Mouse (Mus musculus) hindbrain, embryonic 11.5 days (tissue): ENCODE measurements around the gene Cir1. TPM values are rescaled to one million over a fixed set of nuclear protein-coding genes. Genes with fewer than 3 reads are reported as not detected.

Experiments
- ATAC-seq: fragments of 200-750 bp; cut with Nextera tagmentation; 2 replicates; pipeline ENCODE4 v1.8.0; 2017; ENCODE audit warnings: mild to moderate bottlenecking, moderate TSS enrichment, moderate library complexity; ENCODE audit not compliant: low FRiP score
- DNase-seq: peaks from one replicate; pipeline ENCODE4 v3.0.0-alpha.2; 2015; ENCODE audit warnings: low spot score
- H3K27ac ChIP-seq: fragments of 300-500 bp; sonication (generic); 2 replicates; pipeline ENCODE4 v1.5.1; 2014; ENCODE audit warnings: mild to moderate bottlenecking, low read depth, low read length
- H3K27me3 ChIP-seq: fragments of 300-500 bp; sonication (generic); 2 replicates; pipeline ENCODE4 v1.6.1; 2014; ENCODE audit warnings: mild to moderate bottlenecking, low read length, moderate library complexity, mixed read lengths; ENCODE audit not compliant: control insufficient read depth, insufficient read depth
- H3K36me3 ChIP-seq: fragments of 300-500 bp; sonication (generic); 2 replicates; pipeline ENCODE4 v1.6.1; 2014; ENCODE audit warnings: mild to moderate bottlenecking, low read length, moderate library complexity, mixed read lengths; ENCODE audit not compliant: control insufficient read depth, insufficient read depth
- H3K4me1 ChIP-seq: fragments of 300-500 bp; sonication (generic); replicated peaks from 2 replicates; pipeline ENCODE4 v1.6.1; 2014; ENCODE audit warnings: low read length, mixed read lengths; ENCODE audit not compliant: control insufficient read depth, insufficient read depth
- H3K4me2 ChIP-seq: fragments of 300-500 bp; sonication (generic); replicated peaks from 2 replicates; pipeline ENCODE4 v1.6.1; 2014; ENCODE audit warnings: mild to moderate bottlenecking, low read depth, low read length
- H3K4me3 ChIP-seq: fragments of 300-500 bp; sonication (generic); 2 replicates; pipeline ENCODE4 v1.5.1; 2014; ENCODE audit warnings: low read depth, low read length
- H3K9ac ChIP-seq: fragments of 300-500 bp; sonication (generic); 2 replicates; pipeline ENCODE4 v1.6.1; 2014; ENCODE audit warnings: low read depth, low read length
- H3K9me3 ChIP-seq: fragments of 300-500 bp; sonication (generic); 2 replicates; pipeline ENCODE4 v1.6.1; 2016; ENCODE audit warnings: low read length; ENCODE audit not compliant: control insufficient read depth
- WGBS: fragments of 180-500 bp; shearing (Covaris S2); extraction: QIAGEN DNeasy Blood & Tissue Kit; methylation state at CpG from one replicate; pipeline ENCODE4 v1.1.7; 2014; 5-methylcytosine and 5-hydroxymethylcytosine counted together
- polyA plus RNA-seq: library from polyadenylated mRNA; unstranded; fragments of >200 nt; fragmentation: Nextera tagmentation; extraction: Ambion mirVana; gene quantifications from 2 replicates; pipeline ENCODE4 v1.2.1, GENCODE M21; 2014

The Cir1 gene
- polyA plus RNA-seq, 1 experiment from 2014 or later: 23.8 TPM

DNA sequence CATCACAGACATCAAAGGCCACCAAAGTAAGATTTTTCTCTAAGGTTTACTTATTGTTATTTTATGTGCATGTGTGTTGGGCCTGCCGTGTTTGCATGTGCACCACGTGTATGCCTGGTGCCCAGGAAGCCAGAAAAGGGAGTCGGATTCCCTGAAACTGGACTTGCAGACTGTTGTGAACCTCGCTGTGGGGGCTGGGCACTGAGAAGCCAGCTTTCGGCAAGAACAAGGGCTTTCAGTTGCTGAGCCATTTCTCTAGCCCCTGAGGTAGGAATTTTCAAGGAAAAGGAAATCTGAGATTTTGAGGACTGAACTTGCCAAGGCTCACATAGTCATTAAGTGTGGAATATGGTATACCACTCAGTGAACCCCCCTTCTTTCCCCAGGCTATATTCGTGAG is 34.6 kb upstream of the Cir1 start:
- Histone ChIP-seq H3K4me2 (no peak overlapping the region), H3K9ac (no peak overlapping the region), H3K9me3 (no peaks in the 10 kb centered on the region), H3K27me3 (no peaks in the 10 kb centered on the region), H3K4me3 (no peak overlapping the region), H3K4me1 (no peaks in the 10 kb centered on the region), H3K27ac (no peak overlapping the region), H3K36me3 (no peaks in the 10 kb centered on the region)
- WGBS: 68% methylated on average over 6 of the region's 6 CpGs
- DNase-seq (peak; percentile 6), ATAC-seq (no peak)

DNA sequence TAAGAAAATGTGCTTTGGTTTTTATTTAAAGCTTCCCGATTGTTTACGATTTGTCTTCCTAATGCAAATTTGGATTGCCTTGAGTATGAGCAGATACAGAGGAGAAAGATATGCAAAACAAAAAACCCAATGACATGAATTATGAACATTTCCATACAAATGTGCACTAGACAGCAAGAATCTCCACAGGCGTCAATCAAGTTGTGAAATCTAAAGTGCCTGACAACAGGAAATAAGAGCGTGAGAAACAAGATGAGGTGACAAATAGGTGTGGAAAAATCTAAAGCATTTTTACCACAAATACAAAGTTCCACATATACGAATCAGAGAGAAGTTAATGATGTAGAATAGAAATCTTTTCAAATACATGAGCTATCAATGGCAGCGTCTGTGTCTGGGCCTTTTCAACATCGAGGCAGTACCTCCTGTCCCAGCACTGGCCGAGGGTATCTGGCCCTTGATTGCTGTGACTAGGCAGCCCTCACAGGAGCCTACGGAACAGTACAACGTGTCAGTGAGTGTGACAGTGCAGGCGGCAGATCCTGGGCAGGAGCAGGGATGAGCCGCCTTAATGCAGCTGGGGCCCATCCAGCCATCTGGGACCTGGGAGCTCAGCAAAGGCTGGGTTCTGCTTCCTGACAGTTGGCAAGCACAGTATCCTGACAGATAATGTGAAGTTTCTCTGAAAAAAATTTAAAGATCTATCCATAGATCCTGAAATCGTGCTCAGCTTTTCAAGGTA is 34.0 kb upstream of the Cir1 start:
- WGBS: 68% methylated on average over 13 of the region's 13 CpGs
- DNase-seq: peak; percentile 15

DNA sequence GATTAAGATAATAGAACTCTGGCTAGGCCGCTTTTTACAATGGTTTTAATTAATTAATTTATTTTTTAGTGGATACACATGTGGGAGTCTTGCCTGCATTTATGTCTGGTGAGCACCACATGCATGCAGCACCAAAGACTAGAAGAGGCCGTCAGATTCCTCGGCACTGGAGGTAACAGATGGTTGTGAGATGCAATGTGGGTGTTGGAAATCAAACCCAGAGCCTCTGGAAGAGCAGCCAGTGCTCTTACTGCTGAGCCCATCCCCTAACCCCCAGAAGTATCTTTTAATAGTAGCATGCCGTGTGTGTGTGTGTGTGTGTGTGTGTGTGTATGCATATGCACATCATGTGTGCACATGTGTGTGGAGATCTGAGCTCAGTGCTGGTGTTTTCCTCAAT is 32.7 kb upstream of the Cir1 start:
- H3K36me3 ChIP-seq: no peaks in the 10 kb centered on the region
- H3K4me1 ChIP-seq: no peaks in the 10 kb centered on the region
- H3K27me3 ChIP-seq: no peaks in the 10 kb centered on the region
- DNase-seq: no peak
- 86% methylated on average over 4 of the region's 4 CpGs for WGBS
- no peak overlapping the region for H3K4me2 ChIP-seq
- H3K9ac ChIP-seq: no peak overlapping the region
- no peak overlapping the region for H3K4me3 ChIP-seq
- H3K27ac ChIP-seq: no peak overlapping the region
- no peaks in the 10 kb centered on the region for H3K9me3 ChIP-seq
- no peak for ATAC-seq

More for the DNA sequence above, 34.0 kb upstream of the Cir1 start:
- H3K4me1 ChIP-seq: no peaks in the 10 kb centered on the region
- H3K36me3 ChIP-seq: no peaks in the 10 kb centered on the region
- ATAC-seq: no peak
- no peak overlapping the region for H3K9ac ChIP-seq
- no peak overlapping the region for H3K4me2 ChIP-seq
- H3K9me3 ChIP-seq: no peaks in the 10 kb centered on the region
- no peak overlapping the region for H3K27ac ChIP-seq
- H3K4me3 ChIP-seq: no peak overlapping the region
- H3K27me3 ChIP-seq: no peaks in the 10 kb centered on the region

DNA sequence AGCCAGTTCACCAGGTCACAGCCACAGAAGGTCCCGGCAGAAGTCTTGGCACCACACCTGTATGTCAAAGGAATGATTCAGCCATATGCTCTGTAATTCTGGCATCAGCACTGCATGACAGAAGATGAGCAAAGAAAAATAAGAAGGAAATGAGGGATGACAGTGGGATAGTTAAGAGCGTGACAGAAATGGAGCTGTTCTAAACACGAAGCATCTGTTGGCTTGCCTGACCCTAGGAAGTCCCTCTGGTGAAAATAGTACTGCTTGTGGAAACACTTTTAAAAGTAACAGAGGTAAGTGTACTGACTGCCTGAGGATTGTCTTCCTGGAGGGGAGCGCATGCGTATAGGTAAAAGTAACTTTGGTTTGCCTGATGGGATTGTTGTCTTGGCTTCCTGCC is 31.2 kb upstream of the Cir1 start:
- no peak overlapping the region for H3K27ac ChIP-seq
- DNase-seq (no peak), ATAC-seq (no peak)
- 92% methylated on average over 5 of the region's 5 CpGs for WGBS
- H3K4me3 ChIP-seq: no peak overlapping the region
- H3K4me1 ChIP-seq: no peaks in the 10 kb centered on the region
- no peak overlapping the region for H3K4me2 ChIP-seq
- no peak overlapping the region for H3K9ac ChIP-seq
- H3K36me3 ChIP-seq: no peaks in the 10 kb centered on the region
- no peaks in the 10 kb centered on the region for H3K9me3 ChIP-seq
- no peaks in the 10 kb centered on the region for H3K27me3 ChIP-seq

DNA sequence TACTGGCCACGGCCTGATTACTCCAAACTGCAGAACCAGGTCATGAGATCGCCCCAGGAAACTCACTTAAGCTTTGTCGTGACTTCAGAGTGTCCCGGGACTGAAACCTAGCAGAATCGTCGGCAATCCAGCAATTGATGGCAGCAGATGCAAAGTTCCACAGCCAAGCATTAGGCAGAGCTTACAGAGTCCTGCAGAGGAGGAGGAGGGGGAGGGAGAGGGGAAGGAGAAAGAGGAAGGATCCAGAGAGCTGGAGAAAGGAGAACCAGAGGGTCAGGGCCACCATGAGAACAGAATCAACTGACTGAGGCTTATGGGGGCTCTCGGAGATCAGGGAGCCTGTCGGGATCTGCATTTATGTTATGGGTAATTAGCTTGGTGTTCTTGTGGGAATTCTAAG is 25.9 kb upstream of the Cir1 start:
- no peaks in the 10 kb centered on the region for H3K27me3 ChIP-seq
- WGBS: 81% methylated on average over 8 of the region's 8 CpGs
- no peak overlapping the region for H3K27ac ChIP-seq
- no peaks in the 10 kb centered on the region for H3K9me3 ChIP-seq
- no peaks in the 10 kb centered on the region for H3K4me1 ChIP-seq
- no peaks in the 10 kb centered on the region for H3K36me3 ChIP-seq
- H3K4me3 ChIP-seq: no peak overlapping the region
- no peak for ATAC-seq
- H3K4me2 ChIP-seq: no peak overlapping the region
- DNase-seq: no peak
- no peak overlapping the region for H3K9ac ChIP-seq

DNA sequence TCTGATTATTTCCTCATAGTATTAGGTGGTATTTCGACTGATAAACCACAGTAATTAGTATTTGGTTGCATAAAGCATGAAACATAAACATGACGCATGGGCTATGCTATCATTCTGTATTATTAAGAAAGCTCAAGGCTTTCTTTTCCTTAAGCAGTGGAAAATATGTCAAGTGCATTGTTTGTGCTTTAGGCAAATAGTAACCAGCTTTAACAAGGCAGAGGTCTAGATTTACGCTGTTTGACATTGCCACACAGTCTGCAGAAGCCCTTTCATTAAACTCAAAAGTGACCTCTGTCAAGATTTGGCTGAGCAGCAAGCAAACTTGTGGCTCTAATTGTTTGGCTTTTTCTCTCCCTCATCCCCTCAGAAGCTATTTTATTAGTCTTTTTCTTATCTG is 23.4 kb upstream of the Cir1 start:
- Histone ChIP-seq H3K4me2 (no peak overlapping the region), H3K36me3 (no peaks in the 10 kb centered on the region), H3K27ac (no peak overlapping the region), H3K27me3 (no peaks in the 10 kb centered on the region), H3K4me1 (no peaks in the 10 kb centered on the region), H3K9me3 (no peaks in the 10 kb centered on the region), H3K4me3 (no peak overlapping the region), H3K9ac (no peak overlapping the region)
- WGBS: 90% methylated on average over 3 of the region's 3 CpGs
- DNase-seq (no peak), ATAC-seq (no peak)

DNA sequence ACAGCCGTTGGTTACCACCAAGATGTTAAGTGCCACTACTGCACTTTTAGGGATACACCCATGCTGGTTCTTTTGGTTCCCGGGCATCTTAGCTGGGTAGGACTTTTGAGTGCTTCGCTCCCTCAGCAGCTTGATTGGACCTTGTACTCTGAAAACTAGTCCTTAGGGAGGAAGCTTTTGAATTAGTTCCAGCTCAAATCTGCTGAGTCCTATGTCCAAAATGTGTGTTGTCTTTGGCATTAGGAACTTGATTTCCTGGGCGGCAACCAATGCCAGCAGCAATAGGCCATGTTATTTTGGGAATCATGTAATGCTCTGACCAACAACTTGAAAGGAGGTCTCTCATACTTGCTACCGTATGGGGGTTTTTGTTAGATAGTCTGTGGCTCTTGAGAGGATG is 13.4 kb upstream of the Cir1 start:
- Histone ChIP-seq H3K36me3 (no peaks in the 10 kb centered on the region), H3K27ac (no peak overlapping the region), H3K9ac (no peak overlapping the region), H3K4me1 (no peaks in the 10 kb centered on the region), H3K4me2 (no peak overlapping the region), H3K4me3 (no peak overlapping the region), H3K9me3 (no peaks in the 10 kb centered on the region), H3K27me3 (no peaks in the 10 kb centered on the region)
- DNase-seq: no peak
- ATAC-seq: no peak
- 90% methylated on average over 5 of the region's 5 CpGs for WGBS

DNA sequence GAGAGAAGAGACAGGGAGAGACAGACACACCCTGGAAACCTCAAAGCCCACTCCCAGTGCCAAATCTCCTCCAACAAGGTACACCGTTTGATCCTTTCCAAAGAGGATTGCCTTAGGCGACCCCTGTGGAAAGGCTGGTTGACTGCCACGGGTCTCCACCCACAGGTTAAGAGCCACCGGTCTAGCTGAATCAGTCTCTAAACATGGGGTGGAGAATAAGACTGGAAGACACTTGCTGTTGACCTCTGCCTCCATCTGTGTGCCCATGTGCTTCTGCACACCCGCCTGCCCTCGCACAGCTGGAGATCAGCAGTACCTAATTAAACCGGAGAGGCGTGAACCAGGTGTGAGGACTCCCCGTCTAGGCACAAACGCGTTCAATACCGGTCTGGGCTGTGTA is 10.5 kb upstream of the Cir1 start:
- Histone ChIP-seq H3K27ac (no peak overlapping the region), H3K4me1 (no peaks in the 10 kb centered on the region), H3K4me2 (no peak overlapping the region), H3K4me3 (no peak overlapping the region), H3K36me3 (no peaks in the 10 kb centered on the region), H3K9me3 (no peaks in the 10 kb centered on the region), H3K27me3 (no peaks in the 10 kb centered on the region), H3K9ac (no peak overlapping the region)
- no peak for DNase-seq
- ATAC-seq: no peak
- WGBS: 70% methylated on average over 12 of the region's 12 CpGs

DNA sequence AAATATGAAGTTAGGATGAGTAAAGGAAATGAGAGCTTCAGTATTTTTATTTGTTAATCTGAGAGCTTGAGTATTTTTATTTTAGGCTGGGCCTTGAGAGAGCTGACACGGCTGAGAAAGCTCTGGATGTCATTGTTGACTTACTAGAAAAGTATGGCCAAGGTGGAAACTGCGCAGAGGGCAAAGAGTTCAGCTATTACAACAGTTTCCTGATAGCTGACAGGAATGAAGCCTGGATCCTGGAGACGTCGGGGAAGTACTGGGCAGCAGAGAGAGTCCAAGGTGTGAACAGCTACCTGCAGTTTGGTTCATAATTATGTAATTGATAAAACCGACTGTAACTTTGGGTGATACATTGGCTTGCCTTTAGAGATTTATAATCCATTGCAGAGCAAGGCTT is 6.7 kb upstream of the Cir1 start:
- no peaks in the 10 kb centered on the region for H3K9me3 ChIP-seq
- WGBS: 88% methylated on average over 5 of the region's 5 CpGs

More for the DNA sequence above, 6.7 kb upstream of the Cir1 start:
- H3K36me3 ChIP-seq: no peaks in the 10 kb centered on the region
- DNase-seq (no peak), ATAC-seq (no peak)
- H3K27me3 ChIP-seq: no peaks in the 10 kb centered on the region
- H3K9ac ChIP-seq: no peak overlapping the region
- H3K4me1 ChIP-seq: no peaks in the 10 kb centered on the region
- no peak overlapping the region for H3K4me3 ChIP-seq
- no peak overlapping the region for H3K4me2 ChIP-seq
- no peak overlapping the region for H3K27ac ChIP-seq
